Mouse (Mus musculus): ENCODE measurements around the gene Gpr161.

GRCm38 (mm10) chr1:165321891-165322290, 26.3 kb downstream of the Gpr161 start:
- no peak for TF ChIP-seq POLR2A (IDR thresholded peaks at IDR 0.05; ENCODE audit: low read depth, low read length)
- no peak for TF ChIP-seq CTCF (conservative IDR thresholded peaks at IDR 0.05; ENCODE audit: insufficient read depth, insufficient read length, low read depth, low read length)
